Mouse (Mus musculus) left cerebral cortex, adult 8-10 months (tissue): ENCODE data around the gene Olfr65. TPM values are rescaled to one million over a fixed set of nuclear protein-coding genes. Genes with fewer than 3 reads are reported as not detected.

Experiments used
- DNase-seq, 2 experiments: peaks; one replicate each; pipeline ENCODE4 v3.0.0; 2022; ENCODE audit warnings: low spot score in 2 of 2
- total RNA-seq, 4 experiments: library from RNA; stranded (reverse); gene quantifications; 2 replicates each; pipeline ENCODE4 v1.2.4; 2022

Gene Olfr65
- not detected for total RNA-seq

DNA sequence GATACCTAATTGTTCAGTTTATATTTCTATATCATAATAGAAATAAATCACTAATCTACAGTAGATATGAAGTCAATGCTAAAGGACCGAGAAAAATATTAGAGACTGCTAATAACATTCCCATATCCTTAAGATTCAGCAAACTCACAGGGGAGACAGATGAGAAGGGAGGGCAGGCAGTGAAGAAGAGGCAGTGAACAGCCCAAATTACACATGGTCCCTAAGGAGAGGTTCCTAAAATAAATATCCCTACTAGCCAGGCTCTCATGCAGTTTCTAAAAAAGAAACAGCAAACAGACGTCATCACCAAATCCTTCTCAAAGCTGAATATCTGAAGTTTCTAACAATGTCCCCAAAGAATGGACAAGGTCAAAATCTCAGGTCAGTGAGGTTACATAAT is at the start of gene Olfr65:
Olfr65 (plus strand) TSS at position 301 of the 400 bp plus-strand sequence.
- DNase-seq, result no peak

DNA sequence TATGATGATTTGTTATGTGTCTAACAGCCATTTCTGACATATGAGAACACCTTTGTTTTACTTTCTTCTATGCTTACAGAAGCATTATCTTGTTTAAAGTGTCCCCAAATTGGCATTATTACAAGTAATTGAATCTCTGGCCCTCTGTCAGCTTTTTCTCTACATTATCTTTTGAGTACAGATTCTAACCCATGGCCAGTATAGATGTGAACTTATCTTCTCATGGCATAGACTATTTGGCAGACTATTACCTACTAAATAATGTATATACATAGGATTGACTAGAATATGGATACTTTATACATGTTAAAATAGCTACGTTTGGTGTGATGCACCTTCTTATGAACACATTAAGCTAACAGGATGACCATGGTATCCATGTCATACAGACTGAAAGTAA is 48.6 kb upstream of the Olfr65 start:
- no peak for DNase-seq

DNA sequence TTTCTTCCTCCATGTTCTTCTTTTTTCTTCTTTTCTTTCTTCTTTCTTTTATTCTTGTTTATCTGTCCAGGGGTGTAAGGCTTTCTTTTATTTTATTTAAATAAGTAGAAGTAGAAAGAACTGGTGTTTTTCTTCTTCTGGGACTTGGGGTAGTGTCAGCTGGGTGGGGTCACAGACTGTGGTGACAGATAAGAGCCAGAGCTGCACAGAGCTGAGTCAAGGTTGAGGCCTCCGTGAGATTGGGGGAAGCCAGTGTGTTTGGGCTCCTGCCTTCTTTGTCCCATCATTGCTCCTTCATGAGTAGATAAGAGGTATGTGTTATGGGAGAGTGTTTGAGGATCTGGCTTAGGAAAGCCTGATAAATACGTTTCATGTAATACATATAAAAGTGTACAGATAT is 44.2 kb upstream of the Olfr65 start:
- DNase-seq, result no peak

DNA sequence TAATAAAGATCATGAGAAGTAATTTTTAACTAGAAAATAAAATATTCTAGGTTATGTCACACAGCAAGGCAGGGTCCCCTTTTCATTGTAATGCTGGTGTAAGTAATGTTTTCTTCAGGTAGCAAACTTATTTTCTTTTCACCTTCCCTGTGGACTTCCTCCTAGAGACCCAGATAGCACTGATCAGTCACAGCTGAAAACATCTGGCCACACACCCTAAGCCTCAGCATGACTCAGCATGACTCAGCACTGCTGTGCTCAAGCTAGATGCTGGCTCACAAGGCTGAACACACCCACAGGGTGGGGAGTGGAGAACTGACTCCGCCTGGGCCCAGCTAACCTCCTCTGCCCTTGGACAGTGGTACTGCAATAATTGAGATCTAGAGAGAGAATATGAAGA is 42.4 kb upstream of the Olfr65 start:
- DNase-seq, result no peak

DNA sequence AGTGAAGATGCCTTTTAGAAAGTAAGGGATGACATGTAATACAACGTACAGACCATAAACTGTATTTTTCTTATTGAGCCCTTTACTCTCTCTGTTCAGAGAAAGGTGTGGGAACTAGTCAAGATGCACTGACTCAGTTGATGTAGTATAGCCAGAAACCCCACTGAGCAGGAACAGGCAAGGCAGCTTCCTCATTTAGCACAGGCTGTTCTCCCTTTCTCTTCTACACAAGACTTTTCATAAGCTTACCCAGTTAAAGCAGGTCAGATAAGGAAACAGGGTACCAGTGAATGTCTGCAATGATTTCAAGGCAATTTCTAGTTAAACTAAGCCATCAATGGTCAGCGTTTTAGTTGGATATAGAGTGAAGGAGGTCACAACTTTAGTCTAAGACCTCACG is 41.8 kb upstream of the Olfr65 start:
- no peak for DNase-seq

DNA sequence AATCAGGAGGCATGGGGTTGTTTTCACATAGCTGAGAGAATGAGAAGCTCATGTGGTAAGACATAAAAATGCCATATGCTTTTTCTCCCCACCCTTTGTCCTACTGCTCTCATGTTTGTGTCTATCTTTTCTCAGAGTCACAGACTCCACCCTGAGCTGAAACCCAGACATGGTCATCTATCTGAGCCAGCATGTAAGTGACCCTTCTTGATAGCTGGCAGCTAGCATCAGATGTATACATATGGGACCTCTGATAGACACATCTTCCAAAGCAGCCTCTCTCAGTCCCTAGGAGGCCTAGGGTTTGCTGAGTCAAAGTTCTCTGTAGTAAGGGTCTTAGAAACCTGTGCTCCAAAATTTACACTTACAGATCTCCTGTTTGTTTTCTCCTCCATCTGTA is 37.6 kb upstream of the Olfr65 start:
- no peak for DNase-seq

DNA sequence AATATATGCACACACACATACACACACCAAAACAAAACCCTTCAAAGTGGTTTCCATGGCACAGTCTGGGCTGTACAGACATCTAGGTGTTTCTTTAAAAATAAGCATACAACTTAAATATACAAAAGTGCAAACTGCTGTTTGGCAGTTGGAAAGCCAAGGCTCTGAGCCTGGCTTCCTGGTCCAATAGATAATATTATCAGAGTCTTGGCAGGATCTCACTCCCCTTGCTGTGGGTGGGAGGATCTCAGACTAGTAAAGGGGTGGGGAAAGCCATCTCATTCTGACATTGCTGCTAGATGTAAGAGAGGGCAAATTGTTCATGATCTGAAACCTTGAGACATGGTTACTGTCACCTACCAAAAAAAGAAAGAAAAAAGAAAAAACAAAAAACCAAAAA is 32.6 kb upstream of the Olfr65 start:
- no peak for DNase-seq

DNA sequence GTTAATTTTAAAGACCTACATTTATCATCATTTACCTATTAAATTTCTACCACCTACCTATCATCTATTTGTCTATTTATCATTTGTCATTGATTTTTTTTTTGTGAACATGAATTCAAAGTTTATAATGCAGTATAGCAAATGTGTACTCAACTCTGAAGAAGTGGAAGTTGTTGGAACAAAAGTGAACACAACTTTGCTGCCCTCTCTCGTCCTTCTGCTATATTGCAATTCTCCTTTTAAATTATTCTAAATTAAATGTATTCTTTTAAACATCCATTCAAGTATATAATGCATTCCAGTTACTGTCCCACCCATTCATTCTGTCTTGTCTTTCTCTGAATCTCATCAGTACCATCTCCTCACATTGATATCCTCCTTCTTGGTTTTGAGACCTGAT is 30.2 kb upstream of the Olfr65 start:
- no peak for DNase-seq

DNA sequence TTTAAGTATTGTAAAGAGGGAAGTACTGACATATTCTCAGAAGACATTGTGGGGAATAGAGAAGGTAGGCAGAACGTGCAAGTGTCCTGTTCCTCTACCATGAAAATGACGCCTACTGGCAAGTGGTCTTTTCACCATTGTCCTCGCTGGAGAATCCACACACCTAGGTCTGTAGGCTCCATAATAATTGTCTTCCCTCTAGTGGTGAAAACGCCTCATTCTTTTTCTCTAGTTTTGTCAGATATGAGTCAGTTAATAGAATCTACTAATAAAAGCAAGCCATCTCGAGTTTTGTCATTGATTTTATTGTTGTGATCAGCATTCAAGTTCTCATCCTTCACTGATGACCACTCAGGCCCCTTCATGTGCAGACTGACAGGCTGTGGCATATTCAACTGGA is 28.8 kb upstream of the Olfr65 start:
- no peak for DNase-seq

DNA sequence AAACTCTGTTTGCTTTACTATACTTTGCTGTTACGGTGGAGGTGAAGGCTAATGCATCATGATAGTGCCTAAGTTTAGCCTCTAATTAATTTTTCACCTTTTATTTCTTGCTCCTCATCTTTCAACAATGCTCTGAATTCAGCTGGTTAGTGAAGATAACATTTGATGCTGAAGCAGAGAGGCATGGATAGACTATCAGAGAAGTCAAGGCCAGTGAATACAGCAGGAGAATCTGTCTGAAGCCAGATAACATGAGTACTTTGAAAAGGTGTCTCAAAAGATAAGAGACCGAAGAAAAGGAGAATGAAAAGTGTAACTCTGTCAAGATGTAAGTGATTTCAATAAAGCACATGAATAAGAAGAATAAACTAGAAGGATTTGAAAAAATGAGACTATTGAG is 26.2 kb upstream of the Olfr65 start:
- DNase-seq, result no peak

DNA sequence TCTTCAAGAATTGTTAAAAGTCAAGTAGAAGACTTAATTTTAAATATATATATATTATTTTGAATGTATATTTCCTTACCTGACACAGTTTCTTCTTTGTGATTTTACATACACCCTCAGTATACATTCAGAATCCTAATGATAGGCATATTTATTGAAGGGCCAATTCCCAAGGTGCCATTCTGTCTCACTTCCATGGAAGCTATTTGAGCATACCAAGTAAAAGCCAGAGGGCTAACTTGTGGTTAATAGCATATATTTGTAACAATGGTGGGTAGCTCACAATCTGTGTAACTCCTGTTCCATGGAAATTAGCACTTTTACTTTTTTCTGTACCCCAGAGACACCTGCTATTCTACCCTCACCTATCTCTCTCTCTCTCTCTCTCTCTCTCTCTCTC is 17.1 kb upstream of the Olfr65 start, which contains the start of gene Olfr66:
Olfr66 (minus strand) TSS at position 101 of the 400 bp plus-strand sequence.
- no peak for DNase-seq

DNA sequence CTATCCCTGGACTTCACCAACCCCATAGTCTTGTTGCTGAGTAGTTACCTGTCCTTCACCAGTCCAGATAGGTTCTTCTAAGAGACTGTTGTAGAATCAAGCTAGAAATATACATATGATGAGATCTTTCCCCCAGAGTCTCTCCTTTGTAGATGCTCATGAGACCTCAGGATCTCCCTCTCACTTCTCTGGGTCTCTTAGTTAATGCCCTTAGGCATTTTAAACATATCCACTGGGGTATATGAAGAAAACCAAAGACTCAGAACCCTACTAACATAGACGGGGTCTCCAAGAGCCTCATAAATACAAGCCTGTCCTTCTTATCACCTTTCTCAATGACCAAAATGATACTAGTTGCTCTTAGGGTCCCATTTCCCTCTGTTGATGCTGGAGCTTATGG is 8.9 kb upstream of the Olfr65 start, which contains the start of gene Olfr64:
Olfr64 (minus strand) TSS at position 101 of the 400 bp plus-strand sequence.
- DNase-seq, result no peak

DNA sequence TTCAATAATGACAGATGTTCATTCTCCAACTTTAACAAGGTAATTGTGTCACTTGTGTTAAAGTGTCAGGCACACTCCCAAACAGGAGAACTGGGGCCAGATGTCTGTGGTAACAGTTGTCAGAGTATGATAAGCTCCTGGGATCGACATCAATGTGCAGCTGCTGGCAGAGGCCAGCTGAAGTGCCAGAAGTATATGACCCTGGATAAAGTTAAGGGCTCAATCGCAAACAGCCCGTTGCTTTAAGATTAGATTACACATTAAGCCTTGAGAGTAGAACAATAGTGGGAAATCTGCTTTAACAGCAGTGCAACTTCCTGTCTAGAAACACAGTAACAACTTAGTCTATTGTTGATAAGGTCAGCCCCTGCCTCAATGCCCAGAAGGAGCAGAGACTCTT is 6.8 kb downstream of the Olfr65 start:
- DNase-seq, result no peak

DNA sequence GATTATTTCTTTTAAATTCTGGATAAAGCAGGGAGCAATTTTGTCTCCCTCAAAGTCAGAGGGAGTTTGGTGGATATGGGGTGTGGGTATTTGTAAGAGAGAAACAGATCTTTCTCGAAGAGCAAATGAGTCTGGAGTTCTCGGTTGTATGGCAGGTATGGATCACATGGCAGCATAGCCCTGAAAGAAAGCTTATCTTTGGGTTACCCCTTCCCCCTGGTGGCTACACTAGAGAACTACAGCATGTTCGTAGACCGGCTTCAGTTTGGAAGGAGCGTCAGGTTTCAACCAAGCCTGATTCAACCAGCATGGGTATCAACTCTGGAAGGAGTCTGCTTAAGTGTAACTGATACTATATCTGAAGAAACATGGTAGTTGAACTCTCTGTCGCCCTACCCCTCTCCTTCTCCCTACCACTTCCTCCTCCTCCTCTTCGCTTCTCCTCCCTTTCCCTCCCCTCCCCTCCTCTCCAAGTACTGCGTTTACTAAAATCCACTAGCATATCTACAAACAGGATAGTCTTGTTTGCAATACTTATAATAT is 9.8 kb downstream of the Olfr65 start:
- no peak for DNase-seq

DNA sequence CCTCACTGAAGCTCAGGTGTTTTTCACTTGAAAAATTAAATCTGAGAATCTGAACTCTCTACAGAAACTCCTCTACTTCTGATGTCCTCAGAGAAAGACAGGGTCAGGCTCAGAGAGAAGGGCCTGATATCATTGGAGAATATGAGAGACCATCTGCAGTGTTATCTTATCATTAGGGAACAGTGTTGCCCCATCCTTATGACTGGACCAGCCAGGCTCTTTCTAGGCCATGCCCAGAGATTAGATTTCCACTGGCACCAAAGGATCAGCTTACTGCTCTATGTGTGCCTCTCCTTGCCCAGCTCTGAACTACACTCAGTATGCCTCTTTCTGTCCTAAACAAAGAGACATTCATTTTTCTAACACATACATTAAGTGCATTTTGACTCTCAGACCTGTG is 12.1 kb downstream of the Olfr65 start:
- DNase-seq, result no peak

DNA sequence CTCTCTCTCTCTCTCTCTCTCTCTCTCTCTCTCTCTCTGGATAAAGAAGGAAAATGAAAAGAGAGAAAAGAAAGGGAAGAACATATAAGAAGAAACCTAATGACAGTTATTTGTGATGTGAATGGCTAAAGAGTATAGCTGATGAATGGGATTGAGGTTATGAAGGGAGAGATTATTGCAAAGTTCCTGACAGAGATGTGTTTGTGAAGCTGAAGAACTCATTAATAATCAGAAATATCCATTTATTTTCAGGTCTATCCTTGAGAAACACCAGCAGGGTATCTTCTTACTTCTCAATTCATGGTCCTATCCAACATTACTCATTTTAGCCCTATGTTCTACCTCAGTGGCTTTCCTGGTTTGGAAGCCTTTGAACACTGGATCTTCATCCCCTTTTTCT is 25.2 kb downstream of the Olfr65 start, which contains the start of gene Olfr631:
Olfr631 (plus strand) TSS at position 301 of the 400 bp plus-strand sequence.
- DNase-seq, result no peak

DNA sequence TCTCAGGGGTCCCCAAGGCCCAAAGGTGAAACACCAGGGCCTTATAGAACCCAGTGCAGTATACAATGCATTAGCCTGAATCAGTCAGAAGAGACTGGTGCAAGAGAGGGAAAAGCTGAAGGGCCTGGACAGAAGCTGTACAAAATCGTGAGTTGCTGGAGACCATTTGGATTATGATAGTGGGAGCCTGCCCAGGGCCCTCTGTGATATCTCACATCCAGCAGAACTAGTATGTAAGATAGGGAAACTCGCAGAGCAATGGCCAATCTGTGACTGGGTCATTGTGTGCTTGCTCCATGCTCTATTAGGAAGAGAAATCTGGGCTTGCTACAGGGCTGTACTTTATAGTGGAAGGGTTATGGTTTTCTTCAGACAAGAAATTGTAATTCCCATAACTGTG is 31.0 kb downstream of the Olfr65 start, which contains the start of gene Olfr632:
Olfr632 (plus strand) TSS at position 84 of the 400 bp plus-strand sequence.
- DNase-seq, result no peak

DNA sequence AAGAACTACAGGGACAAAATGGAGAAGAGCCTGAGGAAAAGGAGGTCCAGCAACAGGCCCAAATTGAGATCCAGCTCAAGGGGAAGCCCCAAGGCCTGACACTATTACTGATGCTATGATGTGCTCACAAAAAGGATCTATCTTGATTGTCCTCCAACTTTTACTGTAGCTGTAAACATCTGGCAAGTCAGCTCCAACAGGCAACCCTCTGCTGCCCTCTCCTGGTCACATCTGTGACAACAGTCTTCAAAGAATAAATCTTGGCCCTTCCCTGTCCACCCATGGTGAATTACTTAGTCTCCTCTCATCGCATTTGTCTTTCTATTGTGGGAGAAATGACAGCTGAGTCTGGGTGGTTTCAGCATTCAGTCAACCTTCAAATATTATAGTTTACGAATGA is 39.4 kb downstream of the Olfr65 start:
- no peak for DNase-seq

DNA sequence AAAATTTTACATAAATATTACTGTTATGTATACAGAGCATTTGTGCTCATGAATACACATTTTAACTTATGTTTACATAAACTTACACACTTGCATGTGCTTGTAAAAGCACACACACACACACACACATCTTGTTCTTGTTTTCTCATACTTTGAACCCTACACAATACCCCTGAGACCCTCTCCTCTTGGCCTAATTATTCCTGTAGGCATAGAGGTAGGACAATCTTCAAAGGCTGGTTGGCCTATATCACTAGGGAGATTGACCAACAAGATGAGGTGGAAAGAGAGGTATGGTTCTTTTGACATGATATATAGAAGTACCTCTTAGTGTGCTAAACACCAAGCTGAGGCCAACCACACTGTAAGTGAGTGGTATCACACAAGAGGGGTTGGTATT is 40.9 kb downstream of the Olfr65 start, which contains the start of gene Olfr633:
Olfr633 (plus strand) TSS at position 301 of the 400 bp plus-strand sequence.
- DNase-seq, result no peak
